Mouse (Mus musculus) gastrocnemius, adult 18-20 months (tissue): Measurements from ENCODE around the gene Strc. TPM values are rescaled to one million over a fixed set of nuclear protein-coding genes. Genes with fewer than 3 reads are reported as not detected.
A peak's percentile ranks its signal among the peaks of the same experiment; 100 is the strongest.

Experiments used
- DNase-seq: peaks from one replicate; pipeline ENCODE4 v3.0.0; 2021; ENCODE audit warnings: low spot score
- total RNA-seq, 2 experiments: library from RNA; stranded (reverse); gene quantifications; 2 replicates each; pipeline ENCODE4 v1.2.3; 2021

Strc gene
- total RNA-seq, 2 experiments from 2014 or later = 0.09 TPM; not detected in 1

DNA sequence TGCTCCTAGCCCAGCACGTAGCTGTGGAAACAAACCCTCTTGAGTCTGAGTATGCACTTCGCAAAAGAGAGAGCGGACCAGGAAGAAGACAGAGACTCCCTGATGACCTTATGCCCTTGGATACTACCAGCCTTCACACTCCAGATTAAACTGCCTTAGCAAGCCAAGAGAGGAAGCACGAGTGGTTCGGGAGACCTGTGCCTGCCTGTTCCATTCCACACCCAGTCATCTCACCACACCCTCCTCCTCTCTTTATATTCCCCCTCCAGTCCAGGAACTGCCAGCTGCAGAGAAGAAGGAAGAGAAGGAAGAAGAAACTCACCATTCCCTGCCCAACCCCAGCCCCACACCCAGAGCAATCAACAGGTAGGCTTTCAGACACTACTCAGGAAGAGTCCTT lies 29.5 kb downstream of the Strc start, which contains the start of gene Ckmt1:
Gene Ckmt1, plus strand, starts transcription at position 221 of the 400 bp plus-strand sequence.
- no peak for DNase-seq

DNA sequence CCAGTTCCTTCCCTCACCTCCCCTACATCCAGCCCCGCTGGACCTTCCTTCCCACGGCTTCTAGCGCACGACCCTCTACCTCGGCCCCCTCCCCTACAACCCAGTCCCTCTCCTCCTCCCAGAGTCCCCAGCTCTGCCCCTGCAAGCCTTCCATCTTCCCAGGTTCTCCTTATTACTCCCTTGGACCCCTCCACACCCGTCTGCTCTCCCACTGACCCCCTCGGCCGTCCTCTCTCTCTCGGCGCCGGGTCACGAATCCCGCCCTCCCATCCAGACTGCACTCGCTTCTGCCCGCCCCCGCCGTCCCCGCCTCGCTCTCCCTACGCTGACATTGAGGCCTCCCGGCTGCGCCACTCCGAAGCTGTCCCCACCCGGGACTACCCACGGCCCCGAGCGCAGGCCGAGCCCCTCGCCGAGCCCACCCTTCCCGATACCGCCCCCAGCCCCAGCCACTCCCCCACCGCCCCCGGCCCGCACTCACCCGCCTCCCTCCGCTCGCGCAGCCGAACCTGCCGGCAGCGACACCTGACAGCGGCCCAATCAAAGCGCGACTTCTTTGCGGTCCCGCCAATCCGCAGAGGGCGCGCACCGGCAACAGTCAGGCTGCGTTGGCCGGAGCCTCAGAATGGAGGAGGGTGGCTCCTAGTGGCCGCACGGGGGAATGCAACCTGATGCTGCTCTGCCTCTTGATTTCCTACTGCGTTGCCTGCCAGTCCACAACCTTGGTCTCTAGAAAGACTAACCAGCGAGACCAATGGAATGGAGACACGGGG lies 32.0 kb downstream of the Strc start, which contains the start of gene Ppip5k1:
Gene Ppip5k1, minus strand, starts transcription at position 577 of the 773 bp plus-strand sequence.
- peak; percentile 96 for DNase-seq

DNA sequence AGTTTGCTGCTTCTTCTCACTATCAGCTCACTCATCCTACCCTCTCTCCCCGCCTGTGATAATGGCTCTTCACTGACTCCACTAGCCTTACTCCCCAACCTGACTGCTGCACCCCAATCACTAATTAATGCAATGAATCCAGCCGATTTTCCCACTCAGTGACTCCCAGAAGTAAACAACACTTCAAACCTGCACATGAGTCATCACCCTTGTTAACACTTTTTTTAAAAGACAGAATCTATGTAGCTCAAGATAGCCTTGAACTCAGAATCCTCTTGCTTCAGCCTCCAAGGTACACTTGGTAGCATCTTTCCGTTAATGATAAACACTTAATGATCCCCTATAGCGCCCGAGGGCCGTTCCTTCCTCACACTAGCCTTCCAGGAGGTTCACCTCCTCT lies 32.6 kb downstream of the Strc start:
- no peak for DNase-seq

DNA sequence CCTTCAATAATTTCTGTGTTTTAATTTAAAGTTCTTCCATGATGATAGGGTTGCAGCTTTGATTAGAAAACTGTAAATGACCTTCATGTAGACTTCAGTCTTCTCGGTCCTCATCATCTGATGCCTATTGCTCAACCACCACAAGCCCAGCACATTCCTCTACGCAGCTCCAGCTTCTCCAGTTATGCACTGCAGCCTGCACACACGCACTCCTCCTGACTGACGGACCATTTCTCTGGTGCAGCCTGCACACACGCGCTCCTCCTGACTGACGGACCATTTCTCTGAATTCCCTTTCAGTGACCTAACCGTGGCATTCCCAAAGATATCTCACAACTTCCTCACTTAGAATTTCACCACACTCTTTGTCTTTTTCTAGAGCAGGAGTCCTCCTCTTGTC lies 33.8 kb downstream of the Strc start:
- DNase-seq = peak; percentile 32

DNA sequence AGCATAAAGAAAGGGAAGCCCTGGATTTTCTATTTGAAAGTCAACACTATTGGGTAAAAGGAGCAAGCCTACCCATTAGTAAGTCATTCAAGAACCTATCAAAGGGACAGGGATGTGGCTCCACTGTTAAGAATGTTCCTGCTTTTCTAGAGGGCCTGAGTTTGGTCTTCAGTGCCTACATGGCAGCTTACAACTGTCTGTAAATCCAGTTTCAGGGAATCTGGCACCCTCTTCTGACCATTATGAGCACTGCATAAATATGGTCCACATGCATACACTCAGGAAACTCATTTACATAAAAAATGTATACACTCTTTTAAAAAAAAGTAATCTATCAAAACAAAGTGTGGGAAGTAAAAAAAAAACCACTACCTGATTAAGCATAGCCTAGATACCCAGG lies 47.9 kb downstream of the Strc start:
- no peak for DNase-seq

DNA sequence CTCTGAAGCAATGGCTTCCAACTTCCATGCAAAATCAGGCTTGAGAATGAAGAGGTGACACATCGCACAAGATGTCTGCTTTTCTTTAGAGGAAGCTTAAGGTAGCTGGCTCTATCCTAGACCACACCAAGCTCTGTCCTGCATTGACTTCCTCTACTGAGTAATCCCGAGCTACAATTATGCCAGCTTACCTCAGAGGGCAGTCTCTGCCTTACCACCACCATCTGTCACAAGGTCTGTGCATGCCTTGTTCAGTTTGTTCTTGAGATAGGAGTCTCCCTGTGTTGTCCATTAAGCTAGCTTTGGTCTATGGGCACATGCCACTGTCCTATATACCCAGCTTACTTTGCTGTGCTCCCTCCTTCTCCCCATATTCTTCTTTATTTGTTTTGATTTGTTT lies 57.5 kb downstream of the Strc start:
- no peak for DNase-seq

DNA sequence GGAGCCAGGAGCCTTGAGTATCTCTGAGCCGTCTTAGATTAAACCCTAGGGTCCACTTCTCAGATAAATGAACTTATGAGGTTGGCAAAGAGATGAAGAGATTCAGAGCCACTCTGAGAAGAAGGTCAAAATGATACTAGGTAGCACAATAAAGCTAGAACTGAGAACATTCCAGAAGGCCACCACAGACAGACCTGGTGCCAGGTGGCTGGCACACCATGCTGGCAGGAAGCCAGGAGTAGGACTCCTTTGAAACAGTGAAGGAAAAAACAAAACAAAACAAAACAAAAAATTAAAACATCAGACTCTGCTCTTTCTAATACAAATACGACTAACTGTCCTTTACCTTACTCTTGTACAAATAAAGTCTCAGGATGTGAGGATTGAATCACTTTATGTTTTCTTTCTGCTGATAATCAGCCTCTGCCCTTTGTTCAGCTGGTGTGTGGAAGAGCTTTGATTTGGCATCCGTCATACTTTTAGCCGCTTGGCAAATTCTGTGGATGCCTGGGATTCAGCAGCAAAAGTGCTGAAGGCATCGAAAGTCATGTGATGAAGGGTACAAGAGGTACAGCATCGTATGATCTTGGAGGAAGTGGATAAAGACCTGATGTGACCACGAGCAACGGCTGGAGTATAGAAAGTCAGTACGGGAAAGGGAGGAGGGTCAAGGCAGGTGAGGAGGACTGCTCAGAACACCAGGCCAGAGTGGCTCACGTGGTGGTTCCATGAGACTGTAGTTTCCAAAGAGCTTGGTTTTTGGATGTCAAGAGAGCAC lies 63.1 kb downstream of the Strc start:
- DNase-seq = no peak

DNA sequence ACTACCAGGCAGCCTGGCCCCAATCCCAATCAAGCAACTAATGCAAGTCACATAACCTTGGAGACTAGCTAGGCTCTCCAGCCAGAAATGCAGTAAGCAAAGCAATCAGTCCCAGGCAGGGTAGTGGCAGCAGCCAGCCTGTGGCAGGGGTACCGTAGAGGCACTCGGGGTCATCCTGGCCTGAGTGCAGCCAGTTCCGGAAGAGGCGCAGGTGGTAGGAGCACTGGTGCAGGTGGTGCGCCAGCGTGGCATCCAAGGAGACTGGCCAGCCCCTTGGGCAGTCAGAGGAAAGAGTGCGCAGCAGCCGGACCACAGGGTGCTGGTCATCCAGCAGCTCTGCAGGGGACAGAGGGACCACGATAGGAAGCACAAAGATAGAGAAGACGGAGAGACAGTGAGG lies 63.9 kb downstream of the Strc start:
- DNase-seq = no peak

DNA sequence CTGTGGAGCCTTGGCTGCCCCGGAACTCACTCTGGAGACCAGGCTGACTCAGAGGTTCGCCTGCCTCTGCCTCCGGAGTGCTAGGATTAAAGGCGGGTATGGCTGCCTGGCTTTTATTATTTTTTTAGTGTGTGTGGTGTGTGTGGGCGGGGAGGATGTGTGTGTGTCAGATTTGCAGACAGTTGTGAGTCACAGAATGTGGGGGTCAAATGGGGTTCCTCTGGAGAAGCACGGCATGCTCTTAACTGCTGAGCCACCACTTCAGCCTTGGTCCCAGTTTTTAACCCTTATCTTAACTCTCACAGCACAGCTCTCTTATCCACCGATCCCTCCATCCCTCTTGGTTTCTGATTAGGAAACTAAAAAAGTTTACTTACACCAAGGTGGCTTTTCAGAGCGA lies 70.7 kb downstream of the Strc start:
- no peak for DNase-seq

Other genes starting within 250 kb of the Strc start
- 10 to 100 TPM; 14.0 to 16.4 TPM for gene Adal, start 246.7 kb downstream of the Strc start, total RNA-seq
- gene Lcmt2, start 246.5 kb downstream of the Strc start, total RNA-seq = 1 to 10 TPM; 3.1 to 3.3 TPM
- gene Tubgcp4, start 216.5 kb downstream of the Strc start, total RNA-seq = 10 to 100 TPM in 1 of 2 experiments, 1 to 10 TPM in 1; 9.0 to 15.3 TPM
- 1 to 10 TPM; 4.1 to 4.6 TPM for gene Zscan29, start 216.0 kb downstream of the Strc start, total RNA-seq
- gene Trp53bp1, start 115.8 kb downstream of the Strc start, total RNA-seq = 10 to 100 TPM; 17.3 to 22.7 TPM
- 10 to 100 TPM in 1 of 2 experiments, 1 to 10 TPM in 1; 4.7 to 13.4 TPM for gene Map1a, start 97.6 kb downstream of the Strc start, total RNA-seq
- 100 to 1,000 TPM; 107 to 127 TPM for gene Ppip5k1, start 31.8 kb downstream of the Strc start, total RNA-seq
- gene Ckmt1, start 29.5 kb downstream of the Strc start, total RNA-seq = not detected
- 10 to 100 TPM; 28.3 to 39.1 TPM for gene Pdia3, start 26.6 kb upstream of the Strc start, total RNA-seq
- gene Catsper2, start 26.6 kb upstream of the Strc start, total RNA-seq = 1 to 10 TPM; 1.7 to 1.8 TPM
- gene Ell3, start 57.1 kb upstream of the Strc start, total RNA-seq = not detected
- 100 to 1,000 TPM; 334 to 355 TPM for gene Serf2, start 62.0 kb upstream of the Strc start, total RNA-seq
- gene Hypk, start 66.1 kb upstream of the Strc start, total RNA-seq = 10 to 100 TPM; 10.9 to 15.1 TPM
- not detected for gene Serinc4, start 69.6 kb upstream of the Strc start, total RNA-seq
- gene Mfap1b, start 86.9 kb upstream of the Strc start, total RNA-seq = 10 to 100 TPM; 23.5 to 24.5 TPM
- 10 to 100 TPM; 17.9 to 19.2 TPM for gene Mfap1a, start 119.5 kb upstream of the Strc start, total RNA-seq
- gene Wdr76, start 119.6 kb upstream of the Strc start, total RNA-seq = 1 to 10 TPM; 1.4 to 1.5 TPM